Mouse (Mus musculus) myocyte (in vitro differentiated cells): ENCODE data around the gene Stab2.

Source experiments
- CEBPB ChIP-seq: IDR thresholded peaks from 2 replicates; pipeline ENCODE4 v1.6.1; 2011; ENCODE audit warnings: mild to moderate bottlenecking, moderate library complexity; ENCODE audit not compliant: poor library complexity, insufficient read depth, severe bottlenecking
- E2F4 ChIP-seq: IDR thresholded peaks from one replicate; pipeline ENCODE4 v1.6.1; 2011; ENCODE audit warnings: mild to moderate bottlenecking, control low read depth, moderate library complexity; ENCODE audit not compliant: insufficient read depth
- MYOD1 ChIP-seq, 3 experiments: IDR thresholded peaks; one replicate each; pipeline ENCODE4 v1.6.1; 2011; ENCODE audit warnings: control low read depth in 2 of 3, low read depth in 2 of 3, mild to moderate bottlenecking in 2 of 3, moderate library complexity in 1 of 3; ENCODE audit not compliant: insufficient read length in 2 of 3, control insufficient read depth in 1 of 3
- MYOG ChIP-seq, 3 experiments: IDR thresholded peaks; one replicate each; pipeline ENCODE4 v1.6.1; 2011; ENCODE audit warnings: control low read depth in 2 of 3, low read depth in 2 of 3, mild to moderate bottlenecking in 2 of 3; ENCODE audit not compliant: insufficient read length in 2 of 3, control insufficient read depth in 1 of 3, insufficient read depth in 1 of 3
- POLR2A ChIP-seq: IDR thresholded peaks from one replicate; pipeline ENCODE4 v1.6.1; 2011; ENCODE audit warnings: low read depth, mild to moderate bottlenecking, control low read depth, moderate library complexity; ENCODE audit not compliant: insufficient read length
- REST ChIP-seq: IDR thresholded peaks from one replicate; pipeline ENCODE4 v1.6.1; 2011; ENCODE audit warnings: mild to moderate bottlenecking, control low read depth, moderate library complexity; ENCODE audit not compliant: insufficient read depth, insufficient read length
- USF1 ChIP-seq: IDR thresholded peaks from one replicate; pipeline ENCODE4 v1.6.1; 2011; ENCODE audit warnings: low read depth, mild to moderate bottlenecking, control low read depth, moderate library complexity

GRCm38 (mm10) chr10:86907043-86907442 is 100.8 kb downstream of the Stab2 start:
- no peak for TF ChIP-seq POLR2A
- TF ChIP-seq MYOG (IDR thresholded peaks at IDR 0.05; ENCODE audit: control insufficient read depth in 1 of 3, insufficient read depth in 1 of 3, insufficient read length in 2 of 3, low read depth in 2 of 3): no peak
- no peak for TF ChIP-seq REST
- TF ChIP-seq USF1: no peak
- TF ChIP-seq MYOD1 (IDR thresholded peaks at IDR 0.05; ENCODE audit: control insufficient read depth in 1 of 3, insufficient read length in 2 of 3, low read depth in 2 of 3): no peak
- no peak for TF ChIP-seq CEBPB
- TF ChIP-seq E2F4: no peak
